Mouse (Mus musculus) limb, embryonic 14.5 days (tissue): Measurements from ENCODE around the gene Pam. TPM values are rescaled to one million over a fixed set of nuclear protein-coding genes. Genes with fewer than 3 reads are reported as not detected.

Experiments used
- ATAC-seq: fragments of 200-750 bp; cut with Nextera tagmentation; 2 replicates; pipeline ENCODE4 v1.8.0; 2017; ENCODE audit warnings: low read depth, moderate number of reproducible peaks, moderate TSS enrichment; ENCODE audit not compliant: low FRiP score
- DNase-seq: peaks from one replicate; pipeline ENCODE4 v3.0.0-alpha.2; 2015; ENCODE audit warnings: low spot score
- H3K27ac ChIP-seq: fragments of 300-500 bp; sonication (generic); replicated peaks from 2 replicates; pipeline ENCODE4 v1.5.1; 2014; ENCODE audit warnings: low read depth, mild to moderate bottlenecking, low read length, moderate library complexity, mixed read lengths
- H3K27me3 ChIP-seq: fragments of 300-500 bp; sonication (generic); 2 replicates; pipeline ENCODE4 v1.6.1; 2014; ENCODE audit warnings: low read length, mixed read lengths; ENCODE audit not compliant: control insufficient read depth, insufficient read depth
- H3K36me3 ChIP-seq: fragments of 300-500 bp; sonication (generic); 2 replicates; pipeline ENCODE4 v1.6.1; 2014; ENCODE audit warnings: mild to moderate bottlenecking, low read length, moderate library complexity, mixed read lengths; ENCODE audit not compliant: control insufficient read depth, insufficient read depth
- H3K4me1 ChIP-seq: fragments of 300-500 bp; sonication (generic); 2 replicates; pipeline ENCODE4 v1.6.1; 2014; ENCODE audit warnings: antibody characterized with exemption, low read length, mixed read lengths; ENCODE audit not compliant: control insufficient read depth, insufficient read depth
- H3K4me2 ChIP-seq: fragments of 300-500 bp; sonication (generic); replicated peaks from 2 replicates; pipeline ENCODE4 v1.6.1; 2014; ENCODE audit warnings: low read depth, mild to moderate bottlenecking, low read length, moderate library complexity; ENCODE audit not compliant: severe bottlenecking
- H3K4me3 ChIP-seq: fragments of 300-500 bp; sonication (generic); replicated peaks from 2 replicates; pipeline ENCODE4 v1.5.1; 2014; ENCODE audit warnings: low read length
- H3K9ac ChIP-seq: fragments of 300-500 bp; sonication (generic); 2 replicates; pipeline ENCODE4 v1.6.1; 2014; ENCODE audit warnings: mild to moderate bottlenecking, low read depth, low read length, moderate library complexity; ENCODE audit not compliant: severe bottlenecking
- H3K9me3 ChIP-seq: fragments of 300-500 bp; sonication (generic); 2 replicates; pipeline ENCODE4 v1.6.1; 2016; ENCODE audit warnings: low read length; ENCODE audit not compliant: control insufficient read depth
- POLR2A ChIP-seq: fragments of 200-500 bp; IDR thresholded peaks from 2 replicates; pipeline ENCODE4 v1.8.0; 2012; ENCODE audit warnings: inconsistent platforms, mild to moderate bottlenecking, moderate library complexity, borderline replicate concordance; ENCODE audit not compliant: insufficient read depth, insufficient read length; ENCODE audit errors: extremely low read depth
- WGBS: fragments of 180-500 bp; shearing (Covaris S2); extraction: QIAGEN DNeasy Blood & Tissue Kit; methylation state at CpG from one replicate; pipeline ENCODE4 v1.1.7; 2014; 5-methylcytosine and 5-hydroxymethylcytosine counted together
- polyA plus RNA-seq, 2 experiments: library from polyadenylated mRNA; depleted of rRNA in 1 of 2; stranded (reverse) in 1 of 2; unstranded in 1 of 2; fragments of >200 nt; fragmentation: Nextera tagmentation in 1 of 2; extraction: Ambion mirVana in 1 of 2; gene quantifications; 2 replicates each; pipeline versions ENCODE4 v1.2.1 to v1.2.3; 2012 to 2014

The Pam gene
- polyA plus RNA-seq, 2 experiments: 37.8 to 54.1 TPM

DNA sequence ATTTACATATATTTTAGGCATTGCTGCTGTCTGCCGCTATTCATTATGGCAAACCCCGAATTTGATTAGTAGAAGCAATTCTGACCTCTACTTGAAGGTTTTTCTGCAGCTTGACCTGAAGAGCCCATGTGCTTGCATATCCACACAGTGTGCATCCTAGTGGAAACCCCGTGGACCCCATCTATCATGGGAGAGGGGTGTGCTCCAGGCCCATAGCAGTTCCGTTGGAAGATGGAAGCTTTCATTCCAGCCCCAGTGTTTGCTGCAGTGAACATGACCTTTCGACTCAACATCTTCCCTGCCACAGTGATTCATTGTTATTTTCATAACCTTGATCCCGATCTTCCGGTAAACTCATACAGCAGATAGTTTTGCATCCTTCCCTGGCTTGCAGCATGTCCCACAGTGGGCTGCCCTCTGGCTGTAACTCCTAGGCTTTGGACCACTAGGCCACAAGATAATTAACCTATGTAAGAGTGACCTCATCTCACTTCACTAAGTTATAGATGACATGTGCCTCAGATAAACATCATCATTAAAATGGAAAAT lies 191.5 kb downstream of the Pam start:
- WGBS: 88% methylated on average over 7 of the region's 7 CpGs
- Histone ChIP-seq H3K36me3 (no peaks in the 10 kb centered on the region), H3K4me2 (no peak overlapping the region), H3K4me3 (no peak overlapping the region), H3K9ac (no peak overlapping the region), H3K4me1 (no peaks in the 10 kb centered on the region), H3K27ac (no peak overlapping the region), H3K9me3 (no peaks in the 10 kb centered on the region), H3K27me3 (no peaks in the 10 kb centered on the region)
- no peak for DNase-seq
- ATAC-seq: no peak
- no peak for TF ChIP-seq POLR2A

GRCm38 (mm10) chr1:97902830-97903229 lies 192.6 kb downstream of the Pam start:
- no peaks in the 10 kb centered on the region for H3K36me3 ChIP-seq
- ATAC-seq (no peak), DNase-seq (no peak)
- no peaks in the 10 kb centered on the region for H3K27me3 ChIP-seq
- H3K9ac ChIP-seq: no peak overlapping the region
- H3K4me2 ChIP-seq: no peak overlapping the region
- no peak for TF ChIP-seq POLR2A
- no peak overlapping the region for H3K4me3 ChIP-seq
- H3K9me3 ChIP-seq: no peaks in the 10 kb centered on the region
- H3K4me1 ChIP-seq: no peaks in the 10 kb centered on the region
- no peak overlapping the region for H3K27ac ChIP-seq
- 81% methylated on average over 7 of the region's 7 CpGs for WGBS

DNA sequence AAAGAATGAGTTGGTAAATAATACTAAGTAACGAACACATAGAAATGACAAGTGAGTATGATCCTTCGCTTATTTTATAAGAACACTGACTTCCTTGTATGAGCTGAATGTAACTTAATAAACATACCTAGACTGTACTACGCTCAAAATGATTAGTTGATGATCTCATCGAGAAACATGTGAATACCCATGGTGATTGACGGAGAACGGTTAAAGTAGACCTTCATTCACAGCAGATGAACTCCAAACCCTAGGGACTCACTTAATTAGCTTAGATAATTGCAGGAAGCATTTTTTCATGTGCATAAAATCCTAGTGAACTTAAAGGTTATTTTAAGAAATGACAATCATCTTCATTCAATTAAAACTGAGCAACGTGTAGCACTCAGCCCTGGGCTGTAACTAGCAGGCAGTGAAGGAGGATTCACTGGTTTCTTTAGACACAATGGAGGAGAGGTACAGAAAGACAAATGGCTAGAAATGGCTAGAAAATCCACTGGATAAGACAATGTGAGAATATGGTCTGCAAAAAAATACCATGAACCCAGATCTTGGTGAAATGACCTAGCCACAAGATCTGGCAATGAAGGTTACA lies 194.8 kb downstream of the Pam start:
- Histone ChIP-seq H3K4me2 (no peak overlapping the region), H3K9ac (no peak overlapping the region), H3K4me3 (no peak overlapping the region), H3K4me1 (no peaks in the 10 kb centered on the region), H3K9me3 (no peaks in the 10 kb centered on the region), H3K36me3 (no peaks in the 10 kb centered on the region), H3K27ac (no peak overlapping the region), H3K27me3 (no peaks in the 10 kb centered on the region)
- ATAC-seq: no peak
- WGBS: 78% methylated on average over 7 of the region's 7 CpGs
- TF ChIP-seq POLR2A: no peak
- no peak for DNase-seq

DNA sequence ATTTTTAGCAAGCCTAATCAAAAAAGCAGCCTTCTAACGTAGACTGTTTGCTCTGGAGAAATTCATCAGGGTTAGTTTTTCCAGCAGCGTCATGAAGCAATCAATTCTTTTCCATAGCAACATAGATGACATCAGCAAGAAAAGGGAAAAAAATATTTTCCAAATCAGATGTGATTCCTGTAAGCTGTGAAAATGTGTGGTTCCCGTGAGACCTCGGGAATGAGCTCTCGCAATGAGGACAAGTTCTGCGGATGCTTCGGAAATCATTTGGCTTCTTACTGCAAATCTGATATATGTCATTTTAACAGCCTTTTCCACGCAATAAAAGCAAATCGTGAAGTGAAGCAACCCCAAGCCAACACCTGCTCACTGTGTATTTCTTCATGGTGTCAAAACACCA lies 207.9 kb downstream of the Pam start:
- ATAC-seq: no peak
- WGBS: 80% methylated on average over 9 of the region's 9 CpGs

GRCm38 (mm10) chr1:97883498-97883897 lies 211.9 kb downstream of the Pam start:
- no peak for ATAC-seq
- Histone ChIP-seq H3K27me3 (no peaks in the 10 kb centered on the region), H3K9me3 (no peaks in the 10 kb centered on the region), H3K4me1 (no peaks in the 10 kb centered on the region), H3K36me3 (no peaks in the 10 kb centered on the region; the same call in 1 of the 2 replicates), H3K27ac (no peak overlapping the region), H3K9ac (no peak overlapping the region), H3K4me2 (no peak overlapping the region), H3K4me3 (no peak overlapping the region)
- no peak for DNase-seq
- 86% methylated on average over 7 of the region's 7 CpGs for WGBS
- no peak for TF ChIP-seq POLR2A

More for the DNA sequence above, 207.9 kb downstream of the Pam start:
- no peaks in the 10 kb centered on the region for H3K27me3 ChIP-seq
- no peak overlapping the region for H3K9ac ChIP-seq
- H3K4me2 ChIP-seq: no peak overlapping the region
- no peak for TF ChIP-seq POLR2A
- no peaks in the 10 kb centered on the region for H3K4me1 ChIP-seq
- DNase-seq: no peak
- no peak overlapping the region for H3K4me3 ChIP-seq
- H3K36me3 ChIP-seq: no peaks in the 10 kb centered on the region; the same call in 1 of the 2 replicates
- H3K27ac ChIP-seq: no peak overlapping the region
- H3K9me3 ChIP-seq: no peaks in the 10 kb centered on the region

GRCm38 (mm10) chr1:97877037-97877436 lies 218.4 kb downstream of the Pam start:
- no peaks in the 10 kb centered on the region for H3K9me3 ChIP-seq
- H3K9ac ChIP-seq: no peak overlapping the region
- H3K4me1 ChIP-seq: no peaks in the 10 kb centered on the region
- H3K4me3 ChIP-seq: no peak overlapping the region
- no peak for TF ChIP-seq POLR2A
- H3K36me3 ChIP-seq: no peaks in the 10 kb centered on the region
- DNase-seq (no peak), ATAC-seq (no peak)
- no peaks in the 10 kb centered on the region for H3K27me3 ChIP-seq
- H3K4me2 ChIP-seq: no peak overlapping the region
- H3K27ac ChIP-seq: no peak overlapping the region
